Mouse (Mus musculus): ENCODE data around the gene F8a.

GRCm38 (mm10) chrX:73225365-73225764 is 2.7 kb upstream of the F8a start:
- TF ChIP-seq POLR2A (IDR thresholded peaks at IDR 0.05; ENCODE audit: low read depth, low read length) = no peak
- TF ChIP-seq CTCF (conservative IDR thresholded peaks at IDR 0.05; ENCODE audit: insufficient read depth, insufficient read length, low read depth, low read length) = no peak

Data from kidney, adult 2 months (tissue).